Mouse (Mus musculus): ENCODE data around the gene Nln.

Gene Nln

GRCm38 (mm10) chr13:104042738-104043137 is 66.7 kb downstream of the Nln start:
- DNase-seq (ENCODE audit: low spot score), result no peak

- DNase-seq (ENCODE audit: low spot score), result no peak
These were observed 67.9 kb downstream of the Nln start for GRCm38 (mm10) chr13:104041481-104041880.

- no peak for DNase-seq (ENCODE audit: low spot score)
These were observed 68.5 kb downstream of the Nln start for GRCm38 (mm10) chr13:104040950-104041349.

GRCm38 (mm10) chr13:104039861-104040260 is 69.6 kb downstream of the Nln start:
- DNase-seq (ENCODE audit: low spot score), result no peak

GRCm38 (mm10) chr13:104038891-104039290 is 70.5 kb downstream of the Nln start:
- DNase-seq (ENCODE audit: low spot score), result no peak

- no peak for DNase-seq (ENCODE audit: low spot score)
These were observed 71.1 kb downstream of the Nln start for GRCm38 (mm10) chr13:104038358-104038757.

- no peak for DNase-seq (ENCODE audit: low spot score)
These were observed 71.7 kb downstream of the Nln start for GRCm38 (mm10) chr13:104037531-104038290.

- DNase-seq (ENCODE audit: low spot score), result peak; percentile 57
These were observed 72.7 kb downstream of the Nln start for GRCm38 (mm10) chr13:104036494-104037290.

- DNase-seq (ENCODE audit: low spot score), result no peak
These were observed 73.8 kb downstream of the Nln start for GRCm38 (mm10) chr13:104035651-104036050.

GRCm38 (mm10) chr13:104034854-104035253 is 74.6 kb downstream of the Nln start:
- no peak for DNase-seq (ENCODE audit: low spot score)

- no peak for DNase-seq (ENCODE audit: low spot score)
These were observed 76.7 kb downstream of the Nln start for GRCm38 (mm10) chr13:104032620-104033133.

- DNase-seq (ENCODE audit: low spot score), result no peak
These were observed 77.5 kb downstream of the Nln start for GRCm38 (mm10) chr13:104031821-104032331.

- no peak for DNase-seq (ENCODE audit: low spot score)
These were observed 78.5 kb downstream of the Nln start for GRCm38 (mm10) chr13:104030956-104031355.

GRCm38 (mm10) chr13:104029511-104029910 is 79.9 kb downstream of the Nln start:
- DNase-seq (ENCODE audit: low spot score), result no peak

- no peak for DNase-seq (ENCODE audit: low spot score)
These were observed 80.3 kb downstream of the Nln start for GRCm38 (mm10) chr13:104029089-104029488.

- DNase-seq (ENCODE audit: low spot score), result no peak
These were observed 82.9 kb downstream of the Nln start for GRCm38 (mm10) chr13:104026525-104026924.

GRCm38 (mm10) chr13:104025710-104025995 is 83.8 kb downstream of the Nln start:
- DNase-seq (ENCODE audit: low spot score), result no peak

- DNase-seq (ENCODE audit: low spot score), result no peak
These were observed 84.3 kb downstream of the Nln start for GRCm38 (mm10) chr13:104024856-104025709.

GRCm38 (mm10) chr13:104024275-104024674 is 85.1 kb downstream of the Nln start:
- no peak for DNase-seq (ENCODE audit: low spot score)

- no peak for DNase-seq (ENCODE audit: low spot score)
These were observed 86.0 kb downstream of the Nln start for GRCm38 (mm10) chr13:104023356-104023911.

- no peak for DNase-seq (ENCODE audit: low spot score)
These were observed 90.8 kb downstream of the Nln start for GRCm38 (mm10) chr13:104018466-104019076.
